Mouse (Mus musculus) MEL (cell line): ENCODE results near the gene Fam166a. TPM values are rescaled to one million over a fixed set of nuclear protein-coding genes. Genes with fewer than 3 reads are reported as not detected.

ENCODE experiments used
- DNase-seq: peaks from one replicate; pipeline ENCODE4 v3.0.0; 2011; ENCODE audit warnings: low read depth, low spot score
- H3K27ac ChIP-seq: 2 replicates; pipeline ENCODE4 v1.5.1; 2012; ENCODE audit warnings: low read depth, mild to moderate bottlenecking, control low read depth, low read length, moderate library complexity; ENCODE audit not compliant: control insufficient read depth
- H3K27me3 ChIP-seq, 2 experiments: fragments of 150-350 bp in 1 of 2; sonication (generic) in 1 of 2; 2 replicates each; pipeline ENCODE4 v1.6.1; 2012; ENCODE audit warnings: low read length in 2 of 2, mild to moderate bottlenecking in 2 of 2, improper control_type of control experiment in 1 of 2, moderate library complexity in 1 of 2; ENCODE audit not compliant: insufficient read depth in 2 of 2, control insufficient read depth in 1 of 2
- H3K36me3 ChIP-seq, 2 experiments: 2 replicates each; pipeline ENCODE4 v1.6.1; 2012 to 2014; ENCODE audit warnings: low read length in 2 of 2, improper control_type of control experiment in 1 of 2, inconsistent platforms in 1 of 2, mild to moderate bottlenecking in 1 of 2; ENCODE audit not compliant: insufficient read depth in 2 of 2, control insufficient read depth in 1 of 2
- H3K4me1 ChIP-seq, 2 experiments: fragments of 150-350 bp in 1 of 2; sonication (generic) in 1 of 2; 2 replicates each; pipeline ENCODE4 v1.6.1; 2012; ENCODE audit warnings: low read length in 2 of 2, improper control_type of control experiment in 1 of 2, mild to moderate bottlenecking in 1 of 2; ENCODE audit not compliant: insufficient read depth in 2 of 2, control insufficient read depth in 1 of 2
- H3K4me3 ChIP-seq, 2 experiments: fragments of 150-350 bp in 1 of 2; sonication (generic) in 1 of 2; 2 replicates each; pipeline ENCODE4 v1.5.1; 2012; ENCODE audit warnings: low read depth in 2 of 2, low read length in 2 of 2, mild to moderate bottlenecking in 2 of 2, moderate library complexity in 2 of 2, control low read depth in 1 of 2, improper control_type of control experiment in 1 of 2; ENCODE audit not compliant: control insufficient read depth in 1 of 2, insufficient read depth in 1 of 2
- H3K79me2 ChIP-seq: 2 replicates; pipeline ENCODE4 v1.6.1; 2012; ENCODE audit warnings: mild to moderate bottlenecking, low read length, moderate library complexity; ENCODE audit not compliant: control insufficient read depth, poor library complexity, insufficient read depth
- H3K9ac ChIP-seq: 2 replicates; pipeline ENCODE4 v1.6.1; 2012; ENCODE audit warnings: low read depth, mild to moderate bottlenecking, control low read depth, low read length, moderate library complexity; ENCODE audit not compliant: control insufficient read depth, poor library complexity, severe bottlenecking
- H3K9me3 ChIP-seq: fragments of 150-350 bp; sonication (generic); replicated peaks from 2 replicates; pipeline ENCODE4 v1.6.1; 2012; ENCODE audit warnings: mild to moderate bottlenecking, low read length, improper control_type of control experiment, moderate library complexity; ENCODE audit not compliant: insufficient read depth
- BHLHE40 ChIP-seq: IDR thresholded peaks from 2 replicates; pipeline ENCODE4 v1.6.1; 2012; ENCODE audit warnings: low read depth, mild to moderate bottlenecking, inconsistent platforms, low read length, improper control_type of control experiment, borderline replicate concordance
- CHD2 ChIP-seq: IDR thresholded peaks from 2 replicates; pipeline ENCODE4 v1.6.1; 2011; ENCODE audit warnings: low read length, improper control_type of control experiment
- HCFC1 ChIP-seq: IDR thresholded peaks from 2 replicates; pipeline ENCODE4 v1.6.1; 2012; ENCODE audit warnings: low read depth, mild to moderate bottlenecking, inconsistent platforms, low read length, improper control_type of control experiment, moderate library complexity
- JUND ChIP-seq: IDR thresholded peaks from 2 replicates; pipeline ENCODE4 v1.6.1; 2011; ENCODE audit warnings: low read depth, mild to moderate bottlenecking, improper control_type of control experiment, low read length
- KAT2A ChIP-seq: conservative IDR thresholded peaks from 2 replicates; pipeline ENCODE4 v1.6.1; 2012; ENCODE audit warnings: low read depth, low read length, improper control_type of control experiment, inconsistent platforms
- MAX ChIP-seq: IDR thresholded peaks from 2 replicates; pipeline ENCODE4 v1.6.1; 2011; ENCODE audit warnings: low read length, improper control_type of control experiment
- MEF2A ChIP-seq: IDR thresholded peaks from 2 replicates; pipeline ENCODE4 v1.6.1; 2014; ENCODE audit warnings: low read depth, mild to moderate bottlenecking, inconsistent platforms, low read length, improper control_type of control experiment; ENCODE audit not compliant: poor library complexity, insufficient replicate concordance, severe bottlenecking; ENCODE audit errors: extremely low read depth
- MXI1 ChIP-seq: IDR thresholded peaks from 2 replicates; pipeline ENCODE4 v1.6.1; 2011; ENCODE audit warnings: mild to moderate bottlenecking, low read depth, low read length, improper control_type of control experiment
- MYB ChIP-seq: IDR thresholded peaks from 2 replicates; pipeline ENCODE4 v1.6.1; 2011; ENCODE audit warnings: mild to moderate bottlenecking, low read depth, low read length, improper control_type of control experiment
- SIN3A ChIP-seq: IDR thresholded peaks from 2 replicates; pipeline ENCODE4 v1.6.1; 2012; ENCODE audit warnings: low read length, improper control_type of control experiment, inconsistent platforms
- ZC3H11A ChIP-seq: IDR thresholded peaks from 2 replicates; pipeline ENCODE4 v1.6.1; 2012; ENCODE audit warnings: low read depth, mild to moderate bottlenecking, inconsistent platforms, low read length, improper control_type of control experiment
- ZMIZ1 ChIP-seq: IDR thresholded peaks from 2 replicates; pipeline ENCODE4 v1.6.1; 2012; ENCODE audit warnings: low read depth, mild to moderate bottlenecking, inconsistent platforms, low read length, improper control_type of control experiment, moderate library complexity
- polyA plus RNA-seq, 2 experiments: library from polyadenylated mRNA; stranded (reverse) in 1 of 2; unstranded in 1 of 2; fragments of >175 nt in 1 of 2; fragments of >200 nt in 1 of 2; gene quantifications; 2 replicates each; pipeline versions ENCODE4 v1.2.1 to v1.2.4; 2012; ENCODE audit warnings: low replicate concordance in 2 of 2, low read depth in 1 of 2; ENCODE audit not compliant: insufficient read length in 2 of 2, insufficient read depth in 1 of 2, missing spikeins in 1 of 2
- total RNA-seq: library from RNA; depleted of rRNA; stranded (reverse); fragments of 300-350 nt; gene quantifications from 2 replicates; pipeline ENCODE4 v1.2.3, GENCODE M21; 2012

Fam166a gene
- total and polyA plus RNA-seq, 3 experiments = 1.1 to 15.6 TPM; not detected in 1

DNA sequence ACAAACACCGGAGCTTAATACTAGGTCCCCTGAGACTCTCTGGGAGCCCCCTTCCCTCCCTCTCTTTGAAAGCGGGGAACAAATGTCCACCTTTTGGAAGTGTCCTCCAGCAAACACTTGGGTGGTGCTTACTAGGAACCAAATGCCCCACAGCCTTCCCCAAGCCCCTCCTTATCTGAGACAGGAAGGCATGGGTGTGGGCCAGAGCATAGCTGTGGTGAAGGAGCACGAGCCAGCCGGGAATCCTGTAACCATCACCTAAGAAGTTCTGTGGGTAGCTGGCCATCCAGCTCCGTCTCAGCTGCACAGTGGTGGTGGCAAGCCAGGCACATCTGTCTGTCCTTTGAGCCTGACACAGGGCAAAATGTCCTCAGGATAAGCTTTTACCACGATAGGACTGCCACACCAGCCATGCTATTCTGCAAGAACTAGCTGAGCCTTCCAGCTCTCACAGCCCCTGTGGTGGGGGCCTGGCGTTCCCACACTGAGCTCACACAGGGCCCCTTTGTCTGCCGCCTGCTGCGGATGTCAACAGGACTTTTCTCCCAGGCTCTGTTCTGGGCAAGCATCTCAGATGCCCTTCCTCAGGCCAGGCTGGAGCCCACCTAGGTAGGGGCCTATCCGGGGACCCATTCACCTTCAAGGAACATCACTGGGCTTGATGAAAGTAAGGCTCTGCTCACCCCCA, 40.1 kb upstream of the Fam166a start:
- no peaks in the 10 kb centered on the region for H3K9me3 ChIP-seq
- DNase-seq = no peak
- peaks cover 0 to 16% of the 10 kb centered on the region in 2 experiments; a peak in 2 of 4 replicates for H3K36me3 ChIP-seq
- no peak overlapping the region for H3K9ac ChIP-seq
- no peaks in the 10 kb centered on the region for H3K27me3 ChIP-seq
- no peak overlapping the region for H3K27ac ChIP-seq
- peaks cover 8 to 19% of the 10 kb centered on the region in 2 experiments for H3K4me1 ChIP-seq
- peaks cover 8% of the 10 kb centered on the region for H3K79me2 ChIP-seq
- H3K4me3 ChIP-seq = no peak overlapping the region
- TF ChIP-seq MYB (no peak), MXI1 (no peak), KAT2A (no peak), ZC3H11A (no peak), SIN3A (no peak), MEF2A (no peak), MAX (no peak), HCFC1 (no peak), CHD2 (no peak), ZMIZ1 (no peak), BHLHE40 (no peak)

DNA sequence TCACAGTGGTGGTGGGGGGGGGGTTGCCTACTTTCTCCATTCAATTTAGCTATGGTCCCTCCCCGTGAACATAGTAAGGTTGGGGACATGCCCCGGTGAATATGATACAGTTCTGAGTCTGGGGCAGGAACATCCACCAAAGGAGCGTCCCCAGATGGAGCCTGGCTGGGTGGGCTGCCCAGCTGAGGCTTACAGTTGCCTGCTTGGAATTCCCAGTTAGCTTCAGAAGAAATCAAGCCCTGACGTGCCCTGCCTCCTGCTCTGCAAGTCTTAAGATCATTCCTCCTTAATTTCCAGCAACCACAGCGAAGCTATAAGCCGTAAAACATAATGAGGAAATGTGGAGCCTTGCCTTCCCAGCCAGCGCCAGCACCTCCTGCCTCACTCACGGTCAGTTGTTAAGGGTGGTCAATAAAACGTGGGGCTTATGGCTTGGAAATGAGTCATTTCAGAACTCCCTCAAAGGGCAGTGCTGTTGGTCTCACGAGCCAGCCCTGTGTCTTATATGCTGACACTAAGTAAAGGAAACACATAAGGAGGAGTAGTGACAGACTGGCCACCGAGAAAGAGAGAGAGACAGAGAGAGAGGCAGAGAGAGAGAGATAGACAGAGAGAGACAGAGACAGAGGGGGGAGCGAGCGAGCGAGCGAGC, 38.9 kb upstream of the Fam166a start:
- H3K27ac ChIP-seq = no peak overlapping the region
- DNase-seq = no peak
- TF ChIP-seq JUND = no peak
- no peak for TF ChIP-seq BHLHE40
- no peak for TF ChIP-seq CHD2
- TF ChIP-seq ZC3H11A = no peak
- peaks cover 7 to 16% of the 10 kb centered on the region in 2 experiments for H3K4me1 ChIP-seq
- peaks cover 0 to 14% of the 10 kb centered on the region in 2 experiments; a peak in 2 of 4 replicates for H3K36me3 ChIP-seq
- no peaks in the 10 kb centered on the region for H3K9me3 ChIP-seq
- no peaks in the 10 kb centered on the region for H3K27me3 ChIP-seq
- peak overlapping the region; percentile 68 for H3K9ac ChIP-seq
- H3K4me3 ChIP-seq = peak overlapping the region; percentile 59 to 62; a peak in 3 of 4 replicates
- peaks cover 8% of the 10 kb centered on the region for H3K79me2 ChIP-seq
